Mouse (Mus musculus) right cerebral cortex, postnatal 10 days (tissue): ENCODE measurements at regions not wholly inside any gene's neighbourhood (a gene's known extent, or its start where the extent isn't known, plus 50 kb on each side); places are given as distances from the start of the nearest gene placed in this dataset.

ENCODE experiments used
- DNase-seq, 2 experiments: peaks; one replicate each; pipeline ENCODE4 v3.0.0; 2021; ENCODE audit warnings: low spot score in 2 of 2

DNA sequence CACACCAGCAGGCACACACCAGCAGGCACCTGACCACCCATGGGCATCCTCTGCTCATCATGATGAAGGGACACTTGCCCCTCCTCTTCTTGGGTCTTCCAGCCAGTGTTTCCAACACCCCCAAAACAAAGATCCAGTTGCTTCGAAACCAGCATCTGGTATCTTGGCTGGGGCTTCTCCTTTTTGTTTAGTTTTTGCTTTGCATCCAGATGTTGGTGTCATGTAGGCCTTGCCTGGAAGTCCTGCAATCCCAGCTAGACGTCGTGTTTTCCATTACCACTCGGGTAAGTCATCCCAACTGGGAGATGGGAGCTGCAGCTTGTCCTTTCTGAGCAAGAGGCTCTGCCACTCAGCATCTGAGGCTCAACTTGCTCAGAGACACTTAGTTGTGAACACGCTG, 70.6 kb upstream of the Tspan2 start:
- no peak for DNase-seq

DNA sequence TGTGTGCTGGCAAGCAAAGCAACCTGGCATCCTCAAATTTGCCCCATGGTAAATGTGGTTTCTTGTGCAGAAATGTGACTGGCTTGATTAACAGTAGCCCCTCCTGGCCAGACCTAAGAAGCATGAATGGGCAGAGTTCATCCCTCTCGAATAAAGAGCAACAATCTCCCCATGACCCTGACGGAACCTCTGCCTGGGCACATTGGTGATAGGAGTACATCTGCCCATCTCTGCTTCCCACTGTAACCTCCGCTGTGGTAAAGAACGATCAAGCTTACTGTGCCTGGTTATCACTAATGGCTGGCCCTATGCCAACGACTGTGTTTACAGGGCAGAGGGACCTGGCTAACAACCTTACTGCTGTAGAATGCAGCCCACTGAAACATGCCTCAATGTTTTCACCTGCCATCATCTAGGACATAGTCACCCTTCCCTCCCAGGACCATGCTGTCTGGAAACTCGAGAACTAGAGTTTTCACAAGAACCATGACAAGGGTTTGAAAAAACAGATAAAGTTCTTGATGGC, 69.6 kb upstream of the Tspan2 start:
- no peak for DNase-seq

DNA sequence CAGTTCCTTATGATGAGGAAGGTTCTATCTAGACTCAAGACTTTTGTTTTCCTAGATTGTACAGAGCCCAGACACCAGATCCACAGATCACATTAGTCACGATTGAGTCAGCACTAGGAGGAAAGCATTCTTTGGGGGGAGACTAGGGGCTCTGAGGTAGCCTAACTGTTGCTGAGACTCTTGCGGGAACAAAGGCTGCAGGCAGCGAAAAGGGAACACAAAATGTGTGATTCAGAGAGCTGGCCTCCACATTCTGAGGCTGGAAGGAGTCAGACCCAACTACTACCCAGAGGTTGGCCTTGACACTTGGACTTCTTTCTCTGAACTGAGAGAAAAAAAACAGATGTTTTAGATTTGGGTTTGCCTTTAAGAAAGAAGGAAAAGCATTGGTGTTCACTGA, 66.5 kb upstream of the Tspan2 start:
- no peak for DNase-seq

DNA sequence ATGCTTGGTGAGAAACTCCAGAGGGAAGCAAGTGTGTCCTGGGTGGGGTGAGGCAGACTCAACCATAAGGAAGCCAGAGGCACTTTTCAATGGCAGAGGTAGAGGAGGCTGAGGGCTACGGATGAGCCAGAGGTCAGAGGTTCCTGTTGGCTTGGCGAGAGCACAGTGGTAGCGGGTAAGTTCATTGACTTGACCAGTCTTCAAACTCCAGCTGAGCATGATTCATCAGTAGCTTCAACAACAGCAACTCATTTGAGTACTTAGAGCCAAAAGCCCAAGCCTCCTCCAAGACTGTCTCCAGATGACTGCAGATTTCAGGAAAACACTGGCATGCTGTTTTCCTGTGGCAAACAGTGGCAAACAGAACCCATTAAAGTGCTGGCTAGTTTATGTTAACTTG, 65.8 kb upstream of the Tspan2 start:
- no peak for DNase-seq

DNA sequence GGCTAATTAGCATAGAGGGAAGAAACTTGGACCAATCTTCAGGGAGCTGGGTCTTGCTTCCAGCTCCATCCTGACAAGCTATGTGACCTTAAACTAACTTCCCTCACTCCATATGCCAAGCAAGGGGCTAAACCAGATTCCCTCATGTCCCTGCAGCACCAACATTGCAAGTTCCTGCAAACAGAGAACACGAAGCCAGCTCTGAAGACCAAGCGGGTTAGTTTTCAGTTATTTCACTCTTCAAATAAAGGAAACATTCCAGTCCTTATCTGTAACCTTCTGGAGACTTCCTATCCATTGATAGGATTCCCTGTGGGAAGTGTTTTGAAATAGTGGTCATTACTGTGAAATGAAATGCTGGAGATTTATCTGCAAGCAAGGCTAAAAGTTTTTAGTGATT, 64.4 kb upstream of the Tspan2 start:
- DNase-seq = no peak

DNA sequence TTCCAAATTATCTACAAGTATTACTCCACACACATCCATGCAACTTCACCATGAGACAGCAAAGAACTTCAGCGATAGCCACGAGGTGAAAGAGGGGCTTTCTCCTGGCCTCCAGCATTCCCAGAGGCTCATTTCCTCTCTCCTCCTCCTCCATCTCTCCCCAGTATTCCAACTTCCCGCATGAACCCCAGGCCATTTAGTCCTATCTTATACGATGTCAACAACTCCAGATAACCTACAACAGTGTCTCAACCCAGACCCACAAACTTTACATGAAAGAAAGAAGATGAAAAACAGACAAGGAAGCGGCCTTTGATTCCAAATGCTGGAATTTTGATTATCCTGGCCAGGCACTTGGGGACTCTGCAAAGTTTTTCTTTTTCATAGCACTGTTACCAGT, 63.8 kb upstream of the Tspan2 start:
- DNase-seq = no peak

DNA sequence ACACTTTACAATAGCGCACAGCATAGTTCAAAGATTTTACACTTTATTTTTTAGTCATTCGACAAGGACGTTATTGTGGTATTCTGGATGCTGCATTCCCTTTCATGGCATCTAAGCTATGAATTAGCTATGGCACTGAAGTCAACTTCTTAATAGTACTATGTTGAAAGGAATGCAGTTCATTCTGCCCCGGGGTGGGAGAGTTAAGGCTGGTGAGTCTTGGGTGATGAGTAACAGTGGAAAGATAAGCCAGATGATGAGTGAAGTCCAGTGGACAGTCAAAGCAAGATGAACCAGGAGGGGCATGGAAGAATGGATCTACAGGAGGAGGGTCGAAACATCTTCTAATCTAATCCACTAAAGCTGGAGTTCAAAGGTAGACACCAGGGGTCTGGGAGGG, 63.4 kb upstream of the Tspan2 start:
- DNase-seq = no peak

DNA sequence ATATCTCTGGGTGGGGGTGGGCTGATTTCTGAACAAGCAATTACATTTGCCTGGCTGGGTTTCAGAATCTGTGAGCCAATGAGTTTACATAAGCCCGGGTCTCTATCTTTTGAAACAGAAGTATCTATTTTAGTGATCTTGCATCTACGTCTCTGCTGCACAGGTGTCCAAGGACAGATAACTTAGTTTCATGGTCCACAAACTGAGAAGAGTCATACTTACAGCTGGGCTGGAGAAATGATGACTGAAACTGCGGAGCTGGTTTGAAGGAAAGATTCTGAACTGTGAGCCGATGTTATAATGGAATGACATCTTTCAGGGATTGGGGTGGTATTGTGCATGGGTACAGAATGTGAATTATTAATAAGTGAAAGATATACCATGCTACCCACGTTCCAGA, 60.8 kb upstream of the Tspan2 start:
- no peak for DNase-seq

DNA sequence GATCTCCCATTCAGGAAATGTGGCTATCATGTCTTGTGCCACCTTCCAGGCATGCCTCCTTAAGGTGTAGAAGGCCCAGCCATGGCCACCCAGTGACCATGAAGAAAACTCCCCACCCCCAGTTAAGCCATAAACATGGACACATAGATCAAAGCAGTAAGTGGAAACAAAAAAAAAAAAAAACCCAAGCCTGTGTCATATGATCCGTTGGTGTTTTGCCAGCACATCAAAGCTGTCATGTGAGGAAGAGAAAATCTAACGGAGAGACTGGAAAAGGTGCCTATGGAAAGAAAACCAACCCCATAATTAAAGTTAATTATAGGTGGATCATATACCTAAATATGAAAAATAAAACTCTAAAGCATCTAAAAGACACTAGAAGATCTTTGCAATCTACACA, 60.3 kb upstream of the Tspan2 start:
- no peak for DNase-seq

DNA sequence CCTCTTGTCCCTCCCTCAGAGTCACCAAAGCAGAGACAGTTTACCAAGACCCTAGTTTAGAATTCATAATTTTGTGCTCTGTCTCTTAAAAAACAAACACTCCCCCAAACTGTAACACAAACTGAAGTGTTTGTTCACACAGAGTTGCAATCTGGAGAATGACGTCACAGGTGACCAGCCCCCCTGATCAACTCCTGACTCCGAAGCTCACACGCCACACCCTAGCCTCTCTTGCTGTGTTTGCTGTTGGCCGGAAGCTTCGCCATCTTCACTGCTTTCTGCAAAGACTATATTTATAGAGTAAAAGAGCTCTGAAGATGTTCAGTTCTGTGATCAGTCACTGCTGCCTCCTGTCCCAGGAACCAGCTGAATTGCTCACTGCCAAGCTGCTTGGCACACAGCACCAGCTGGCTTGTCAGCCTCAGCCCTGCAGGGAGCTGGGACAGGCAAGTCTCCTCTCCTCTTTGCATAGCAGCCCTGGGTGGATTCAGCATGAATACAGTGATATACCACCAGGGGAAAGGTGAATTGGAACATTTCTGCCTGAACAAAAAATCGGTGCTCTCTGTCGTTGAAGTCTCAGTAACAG, 57.3 kb upstream of the Tspan2 start:
- peak; percentile 84 to 87 for DNase-seq

DNA sequence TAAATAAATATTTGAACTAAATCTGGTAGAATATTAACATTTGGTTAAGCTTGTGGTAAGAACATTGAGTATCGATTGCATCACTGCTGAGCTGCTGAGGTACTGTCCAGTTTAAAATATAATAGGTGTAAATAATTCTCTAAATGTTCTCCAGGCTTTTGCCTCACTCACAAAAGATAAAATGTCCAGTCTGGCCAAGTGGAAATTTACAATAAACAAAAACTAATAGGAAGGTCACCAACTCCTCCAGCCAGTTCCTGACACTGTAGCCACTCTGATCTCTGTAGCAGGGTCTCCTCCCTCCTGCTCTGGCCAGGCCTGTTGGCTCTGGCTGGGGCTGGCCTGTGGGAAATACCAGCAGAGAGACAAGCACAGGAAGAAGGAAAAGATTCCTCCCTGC, 55.8 kb upstream of the Tspan2 start:
- DNase-seq = no peak

DNA sequence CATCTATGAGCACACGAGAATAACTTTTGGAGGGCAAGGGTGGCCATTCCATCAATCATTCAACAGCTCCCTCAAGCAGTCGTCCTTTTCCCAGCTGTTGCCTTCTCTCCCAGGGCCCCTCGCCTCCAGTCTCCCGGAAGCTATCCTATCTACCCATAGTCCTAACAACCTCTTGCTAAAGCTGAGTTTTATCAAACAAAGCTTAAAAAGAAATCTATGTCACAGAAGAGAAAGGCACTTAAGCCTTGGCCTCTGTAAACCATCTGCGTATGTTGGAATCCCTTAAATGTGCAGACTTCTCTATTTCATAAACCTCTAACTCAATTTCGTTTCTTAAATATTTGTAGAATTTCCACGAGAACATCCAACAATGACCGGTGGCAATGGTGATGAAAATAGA, 51.9 kb upstream of the Tspan2 start:
- no peak for DNase-seq

DNA sequence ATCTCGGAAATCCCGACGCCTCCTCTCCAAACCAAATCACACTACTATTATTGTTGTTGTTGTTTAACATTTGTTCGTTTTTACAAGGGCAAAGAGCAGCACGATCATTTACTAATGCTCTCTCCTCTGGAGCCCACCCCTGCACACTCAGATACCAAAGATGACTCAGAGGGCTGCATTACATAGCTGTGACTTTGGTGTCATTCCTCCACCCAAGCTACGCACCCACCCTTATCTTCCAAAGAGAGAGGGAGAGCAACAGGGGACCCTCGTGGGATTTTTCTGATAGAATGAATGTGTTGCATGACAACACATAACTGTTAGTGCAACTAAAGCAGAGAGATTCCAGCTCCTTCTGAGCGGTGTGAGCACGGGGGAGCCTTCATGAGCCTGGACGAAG, 50.8 kb upstream of the Tspan2 start:
- no peak for DNase-seq
